ENCODE assay signal across 29 mouse cellular contexts in the genomic region with DNA sequence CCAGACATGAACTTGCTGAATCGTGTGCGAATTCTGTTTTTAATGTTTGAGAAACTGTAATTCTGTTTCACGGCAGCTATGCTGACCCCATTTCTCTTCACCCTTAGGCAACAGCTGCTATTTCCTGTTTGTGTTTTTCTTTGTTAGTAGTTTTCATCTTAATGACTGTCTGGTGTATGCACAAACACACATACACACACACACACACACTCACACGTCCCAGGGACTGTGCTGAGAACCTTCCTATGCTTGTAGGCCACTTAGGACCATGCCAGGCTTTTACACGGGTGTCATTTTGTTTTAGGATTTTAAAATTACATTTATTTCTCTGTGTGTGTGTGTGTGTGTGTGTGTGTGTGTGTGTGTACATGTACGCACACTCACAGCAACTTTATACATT.
"Had no signal": no experiment of that assay in that cellular context is flagged by ENCODE, and none has a peak within 500 bp of the region (broad histone marks: within the 10 kb centered on the region; RNA-seq: fewer than 3 reads in every experiment).

No protein-coding gene starts in this region.

- H3K36me3 ChIP-seq: limb, embryonic 10.5 days; limb, embryonic 12.5 days; limb, embryonic 13.5 days; limb, embryonic 15.5 days; liver, embryonic 12.5 days; liver, embryonic 13.5 days; liver, embryonic 15.5 days; lung, embryonic 15.5 days; midbrain, embryonic 10.5 days; midbrain, embryonic 12.5 days; midbrain, embryonic 13.5 days; midbrain, embryonic 15.5 days; neural tube, embryonic 12.5 days; neural tube, embryonic 13.5 days had no signal

- H3K4me3 ChIP-seq: limb, embryonic 10.5 days; limb, embryonic 12.5 days; limb, embryonic 13.5 days; limb, embryonic 15.5 days; liver, embryonic 12.5 days; liver, embryonic 13.5 days; liver, embryonic 15.5 days; lung, embryonic 15.5 days; megakaryocyte, embryonic 14.5 days; midbrain, embryonic 10.5 days; midbrain, embryonic 12.5 days; midbrain, embryonic 13.5 days; midbrain, embryonic 15.5 days; myocyte; neural tube, embryonic 12.5 days; neural tube, embryonic 13.5 days had no signal

- H3K27ac ChIP-seq: limb, embryonic 10.5 days; limb, embryonic 12.5 days; limb, embryonic 13.5 days; limb, embryonic 15.5 days; liver, embryonic 12.5 days; liver, embryonic 13.5 days; liver, embryonic 14.5 days; liver, embryonic 15.5 days; lung, embryonic 15.5 days; macrophage; midbrain, embryonic 10.5 days; midbrain, embryonic 12.5 days; midbrain, embryonic 13.5 days; midbrain, embryonic 15.5 days; neural tube, embryonic 12.5 days; neural tube, embryonic 13.5 days had no signal

- H3K4me1 ChIP-seq: liver, embryonic 12.5 days; liver, embryonic 13.5 days; liver, embryonic 15.5 days; midbrain, embryonic 10.5 days; midbrain, embryonic 12.5 days; midbrain, embryonic 13.5 days; midbrain, embryonic 15.5 days; neural tube, embryonic 12.5 days had no signal

- H3K27me3 ChIP-seq: limb, embryonic 12.5 days; limb, embryonic 13.5 days; limb, embryonic 15.5 days; lung, embryonic 15.5 days had no signal

- DNase-seq: left cerebral cortex, postnatal 4 days; liver; liver, embryonic 13.5 days; liver, postnatal 0 days; lung, adult 18-20 months; lung, adult 2 months; lung, embryonic 14.5 days; lung, postnatal 10 days; lung, postnatal 14 days; lung, postnatal 36 days; lung, postnatal 4 days; midbrain, embryonic 14.5 days had no signal
